Mouse (Mus musculus) liver, adult 2 months (tissue): ENCODE data around the gene Ube3c. TPM values are rescaled to one million over a fixed set of nuclear protein-coding genes. Genes with fewer than 3 reads are reported as not detected.
A peak's percentile ranks its signal among the peaks of the same experiment; 100 is the strongest.
"Not testable (repeated sequence)": the region's sequence is repeated elsewhere in the genome, so short reads cannot be mapped to it uniquely, and the experiment has no call there.

ENCODE experiments used
- DNase-seq: peaks from one replicate; pipeline ENCODE4 v3.0.0-alpha.2; 2011; ENCODE audit warnings: low read depth, low spot score; ENCODE audit errors: extremely low read depth
- H3K27ac ChIP-seq: fragments of 200-500 bp; replicated peaks from 2 replicates; pipeline ENCODE4 v1.5.1; 2012; ENCODE audit warnings: low read depth, mild to moderate bottlenecking, control low read depth, inconsistent platforms, low read length; ENCODE audit not compliant: insufficient read depth
- H3K27me3 ChIP-seq: fragments of 200-500 bp; 2 replicates; pipeline ENCODE4 v1.6.1; 2012; ENCODE audit warnings: mild to moderate bottlenecking, moderate library complexity, low read length, inconsistent platforms; ENCODE audit not compliant: control insufficient read depth, insufficient read depth
- H3K36me3 ChIP-seq: fragments of 200-500 bp; 2 replicates; pipeline ENCODE4 v1.6.1; 2012; ENCODE audit warnings: low read length, inconsistent platforms; ENCODE audit not compliant: control insufficient read depth, insufficient read depth
- H3K4me1 ChIP-seq: fragments of 200-500 bp; 2 replicates; pipeline ENCODE4 v1.6.1; 2011; ENCODE audit warnings: low read length; ENCODE audit not compliant: control insufficient read depth, insufficient read depth
- H3K4me3 ChIP-seq: fragments of 200-500 bp; 2 replicates; pipeline ENCODE4 v1.5.1; 2011; ENCODE audit warnings: low read depth, mild to moderate bottlenecking, control low read depth, low read length, moderate library complexity; ENCODE audit not compliant: insufficient read depth
- H3K79me2 ChIP-seq: fragments of 200-500 bp; 2 replicates; pipeline ENCODE4 v1.6.1; 2012; ENCODE audit warnings: inconsistent platforms, mild to moderate bottlenecking, low read length, moderate library complexity; ENCODE audit not compliant: control insufficient read depth, insufficient read depth
- H3K9ac ChIP-seq: fragments of 200-500 bp; 2 replicates; pipeline ENCODE4 v1.6.1; 2012; ENCODE audit warnings: low read depth, mild to moderate bottlenecking, control low read depth, inconsistent platforms, low read length
- CTCF ChIP-seq: fragments of 200-500 bp; IDR thresholded peaks from 2 replicates; pipeline ENCODE4 v1.5.1; 2011; ENCODE audit warnings: low read depth, low read length, control low read depth
- POLR2A ChIP-seq: fragments of 200-500 bp; IDR thresholded peaks from 2 replicates; pipeline ENCODE4 v1.6.1; 2011; ENCODE audit warnings: low read length, control low read depth; ENCODE audit not compliant: insufficient read depth; ENCODE audit errors: extremely low read depth
- WGBS: fragments of 180-500 bp; shearing (Covaris S2); methylation state at CpG from one replicate; pipeline ENCODE4 v1.1.7; 2018; 5-methylcytosine and 5-hydroxymethylcytosine counted together
- polyA plus RNA-seq: library from polyadenylated mRNA; depleted of rRNA; stranded (reverse); fragments of >200 nt; gene quantifications from 2 replicates; pipeline ENCODE4 v1.2.3, GENCODE M21; 2012
- total RNA-seq: library from RNA; depleted of rRNA; stranded (reverse); fragments of >200 nt; gene quantifications from 2 replicates; pipeline ENCODE4 v1.2.3, GENCODE M21; 2014

Gene Ube3c
- total and polyA plus RNA-seq, 2 experiments: 10.3 to 34.0 TPM

- H3K9ac ChIP-seq: no peak overlapping the region
- no peak for DNase-seq
- no peak overlapping the region for H3K4me3 ChIP-seq
- peaks cover 6% of the 10 kb centered on the region for H3K4me1 ChIP-seq
- no peak overlapping the region for H3K27ac ChIP-seq
- no peaks in the 10 kb centered on the region for H3K27me3 ChIP-seq
- 35% methylated on average over 2 of the region's 2 CpGs for WGBS
- peaks cover 29% of the 10 kb centered on the region; the same call in 1 of the 2 replicates for H3K79me2 ChIP-seq
- H3K36me3 ChIP-seq: no peaks in the 10 kb centered on the region; the same call in 1 of the 2 replicates
- TF ChIP-seq CTCF (no peak), POLR2A (no peak)
Measured at GRCm38 (mm10) chr5:29575085-29575484, 6.0 kb downstream of the Ube3c start.

- TF ChIP-seq POLR2A (no peak), CTCF (no peak)
- no peaks in the 10 kb centered on the region for H3K27me3 ChIP-seq
- H3K4me3 ChIP-seq: no peak overlapping the region
- no peak overlapping the region for H3K9ac ChIP-seq
- peaks cover 25% of the 10 kb centered on the region for H3K79me2 ChIP-seq
- DNase-seq: no peak
- H3K27ac ChIP-seq: no peak overlapping the region
- WGBS: 96% methylated on average over 4 of the region's 4 CpGs
- no peaks in the 10 kb centered on the region; the same call in 1 of the 2 replicates for H3K36me3 ChIP-seq
- no peaks in the 10 kb centered on the region; the same call in 1 of the 2 replicates for H3K4me1 ChIP-seq
Measured at GRCm38 (mm10) chr5:29577795-29578631, 9.0 kb downstream of the Ube3c start.

- WGBS: 36% methylated on average over 2 of the region's 2 CpGs
- DNase-seq: peak; percentile 84
- no peak overlapping the region for H3K4me3 ChIP-seq
- peak overlapping the region; percentile 15; the same call in 1 of the 2 replicates for H3K27ac ChIP-seq
- peaks cover 13% of the 10 kb centered on the region for H3K79me2 ChIP-seq
- H3K9ac ChIP-seq: no peak overlapping the region
- TF ChIP-seq POLR2A (no peak), CTCF (no peak)
- H3K27me3 ChIP-seq: no peaks in the 10 kb centered on the region
- no peaks in the 10 kb centered on the region; the same call in 1 of the 2 replicates for H3K4me1 ChIP-seq
- peaks cover 8% of the 10 kb centered on the region for H3K36me3 ChIP-seq
Measured at GRCm38 (mm10) chr5:29583880-29584595, 15.0 kb downstream of the Ube3c start.

- not testable (repeated sequence) for H3K27me3 ChIP-seq, H3K79me2 ChIP-seq, H3K4me1 ChIP-seq, H3K9ac ChIP-seq, H3K27ac ChIP-seq, H3K4me3 ChIP-seq, DNase-seq
- H3K36me3 ChIP-seq: peaks cover 38% of the 10 kb centered on the region
- WGBS: 97% methylated on average over 7 of the region's 7 CpGs
Measured at GRCm38 (mm10) chr5:29592161-29592560, 23.1 kb downstream of the Ube3c start.

- Histone ChIP-seq H3K9ac (no peak overlapping the region), H3K36me3 (peaks cover 49% of the 10 kb centered on the region), H3K27ac (no peak overlapping the region), H3K27me3 (no peaks in the 10 kb centered on the region), H3K79me2 (no peaks in the 10 kb centered on the region), H3K4me1 (no peaks in the 10 kb centered on the region), H3K4me3 (no peak overlapping the region)
- no peak for TF ChIP-seq POLR2A
- TF ChIP-seq CTCF: no peak
- no peak for DNase-seq
- 97% methylated on average over 2 of the region's 2 CpGs for WGBS
Measured at GRCm38 (mm10) chr5:29606546-29606945, 37.5 kb downstream of the Ube3c start.
